Mouse (Mus musculus) kidney, embryonic 15.5 days (tissue): ENCODE data around the gene Fsip1. TPM values are rescaled to one million over a fixed set of nuclear protein-coding genes. Genes with fewer than 3 reads are reported as not detected.
"Not testable (repeated sequence)": the region's sequence is repeated elsewhere in the genome, so short reads cannot be mapped to it uniquely, and the experiment has no call there.

Experiments used
- ATAC-seq: fragments of 200-750 bp; cut with Nextera tagmentation; replicated peaks from 2 replicates; pipeline ENCODE4 v1.8.0; 2017; ENCODE audit warnings: moderate TSS enrichment; ENCODE audit not compliant: low FRiP score
- H3K27ac ChIP-seq: fragments of 300-500 bp; sonication (generic); 2 replicates; pipeline ENCODE4 v1.5.1; 2015; ENCODE audit warnings: mild to moderate bottlenecking, inconsistent platforms
- H3K27me3 ChIP-seq: fragments of 300-500 bp; sonication (generic); 2 replicates; pipeline ENCODE4 v1.6.1; 2015; ENCODE audit warnings: inconsistent platforms
- H3K36me3 ChIP-seq: fragments of 300-500 bp; sonication (generic); 2 replicates; pipeline ENCODE4 v1.6.1; 2015; ENCODE audit warnings: inconsistent platforms
- H3K4me1 ChIP-seq: fragments of 300-500 bp; sonication (generic); 2 replicates; pipeline ENCODE4 v1.6.1; 2015; ENCODE audit warnings: inconsistent platforms
- H3K4me2 ChIP-seq: fragments of 300-500 bp; sonication (generic); 2 replicates; pipeline ENCODE4 v1.6.1; 2015; ENCODE audit warnings: moderate library complexity, mild to moderate bottlenecking, inconsistent platforms
- H3K4me3 ChIP-seq: fragments of 300-500 bp; sonication (generic); replicated peaks from 2 replicates; pipeline ENCODE4 v1.5.1; 2015; ENCODE audit warnings: mild to moderate bottlenecking, inconsistent platforms
- H3K9ac ChIP-seq: fragments of 300-500 bp; sonication (generic); 2 replicates; pipeline ENCODE4 v1.6.1; 2015; ENCODE audit warnings: mild to moderate bottlenecking, inconsistent platforms
- H3K9me3 ChIP-seq: fragments of 300-500 bp; sonication (generic); replicated peaks from 2 replicates; pipeline ENCODE4 v1.6.1; 2016; ENCODE audit warnings: inconsistent platforms
- WGBS: fragments of 180-500 bp; shearing (Covaris S2); methylation state at CpG from one replicate; pipeline ENCODE4 v1.1.7; 2015; ENCODE audit warnings: mixed read lengths; 5-methylcytosine and 5-hydroxymethylcytosine counted together
- polyA plus RNA-seq: library from polyadenylated mRNA; unstranded; fragments of >200 nt; fragmentation: Nextera tagmentation; extraction: Ambion mirVana; gene quantifications from 2 replicates; pipeline ENCODE4 v1.2.1, GENCODE M21; 2015

The Fsip1 gene
- polyA plus RNA-seq, 1 experiment from 2014 or later = 0.93 TPM

DNA sequence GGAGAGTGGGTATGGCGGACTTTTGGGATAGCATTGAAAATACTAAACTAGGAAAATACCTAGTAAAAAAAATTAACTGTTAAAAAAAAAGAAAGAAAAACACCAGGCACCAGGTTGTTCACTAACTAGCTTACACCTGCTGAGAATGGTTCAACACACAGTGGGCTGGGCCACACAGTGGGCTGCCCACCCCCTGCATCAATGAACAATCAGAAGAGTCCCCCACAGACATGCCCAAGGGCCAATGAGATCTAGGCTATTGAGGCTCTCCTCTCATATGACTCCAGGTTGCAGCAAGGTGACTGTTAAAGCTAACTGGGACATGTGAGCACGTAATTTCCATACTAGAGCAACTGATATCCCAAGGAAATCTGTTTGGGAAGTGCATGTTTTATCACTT lies 91.1 kb downstream of the Fsip1 start:
- Histone ChIP-seq H3K27me3 (no peaks in the 10 kb centered on the region), H3K4me3 (no peak overlapping the region), H3K4me2 (no peak overlapping the region), H3K36me3 (no peaks in the 10 kb centered on the region), H3K27ac (no peak overlapping the region), H3K9ac (no peak overlapping the region), H3K4me1 (peaks cover 18% of the 10 kb centered on the region), H3K9me3 (no peaks in the 10 kb centered on the region)
- 0 out of 2 replicates have a peak, but pooled peaks have one; percentile 60 for ATAC-seq
- WGBS = 89% methylated on average over 2 of the region's 2 CpGs

DNA sequence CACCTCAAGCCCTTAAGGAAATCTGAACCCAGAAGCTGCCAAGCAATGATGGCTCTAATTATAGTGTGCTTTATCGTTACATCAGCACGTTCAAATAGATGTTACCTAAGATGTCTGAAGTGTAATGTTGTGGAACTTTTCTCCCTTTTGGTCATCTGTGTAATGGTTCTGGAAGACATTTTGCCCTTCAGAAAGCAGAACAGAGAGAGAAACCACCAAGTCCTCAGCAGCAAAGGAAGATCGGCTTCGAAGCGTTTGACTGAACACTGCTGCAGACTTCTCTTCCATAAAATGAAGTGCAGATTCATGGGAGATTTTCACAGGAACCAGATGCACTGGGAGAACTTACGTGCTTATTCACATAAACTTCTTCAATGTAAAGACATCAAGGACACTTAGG lies 92.6 kb downstream of the Fsip1 start:
- H3K4me1 ChIP-seq = peaks cover 25% of the 10 kb centered on the region
- H3K4me2 ChIP-seq = no peak overlapping the region
- H3K27ac ChIP-seq = no peak overlapping the region
- no peaks in the 10 kb centered on the region for H3K36me3 ChIP-seq
- ATAC-seq = no peak
- WGBS = 50% methylated on average over 6 of the region's 6 CpGs
- no peak overlapping the region for H3K9ac ChIP-seq
- no peaks in the 10 kb centered on the region for H3K27me3 ChIP-seq
- H3K4me3 ChIP-seq = no peak overlapping the region
- no peaks in the 10 kb centered on the region for H3K9me3 ChIP-seq

DNA sequence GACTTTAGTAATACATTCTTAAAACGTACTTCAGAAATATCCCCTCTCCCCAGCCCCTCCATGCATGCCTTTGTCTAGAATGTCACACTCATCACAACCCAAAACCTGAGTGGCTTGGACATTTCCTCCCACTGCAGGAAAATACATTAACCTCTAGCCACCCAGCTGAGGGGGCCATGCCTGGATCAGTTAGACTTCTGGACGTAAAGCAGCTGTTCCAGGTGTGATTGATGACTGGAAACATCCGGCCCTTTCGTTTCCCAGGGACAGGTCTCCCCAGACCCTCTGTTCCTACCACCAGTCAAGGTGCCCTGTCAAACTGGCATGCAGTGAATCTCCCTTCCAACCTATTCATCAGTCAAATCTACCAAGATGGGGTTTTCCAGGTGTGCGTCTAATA lies 94.3 kb downstream of the Fsip1 start:
- H3K27ac ChIP-seq = no peak overlapping the region
- H3K4me3 ChIP-seq = no peak overlapping the region
- H3K36me3 ChIP-seq = no peaks in the 10 kb centered on the region
- H3K4me1 ChIP-seq = peaks cover 25% of the 10 kb centered on the region
- ATAC-seq = no peak
- H3K9me3 ChIP-seq = no peaks in the 10 kb centered on the region
- H3K27me3 ChIP-seq = no peaks in the 10 kb centered on the region
- WGBS = 22% methylated on average over 5 of the region's 5 CpGs
- H3K4me2 ChIP-seq = no peak overlapping the region
- H3K9ac ChIP-seq = no peak overlapping the region

DNA sequence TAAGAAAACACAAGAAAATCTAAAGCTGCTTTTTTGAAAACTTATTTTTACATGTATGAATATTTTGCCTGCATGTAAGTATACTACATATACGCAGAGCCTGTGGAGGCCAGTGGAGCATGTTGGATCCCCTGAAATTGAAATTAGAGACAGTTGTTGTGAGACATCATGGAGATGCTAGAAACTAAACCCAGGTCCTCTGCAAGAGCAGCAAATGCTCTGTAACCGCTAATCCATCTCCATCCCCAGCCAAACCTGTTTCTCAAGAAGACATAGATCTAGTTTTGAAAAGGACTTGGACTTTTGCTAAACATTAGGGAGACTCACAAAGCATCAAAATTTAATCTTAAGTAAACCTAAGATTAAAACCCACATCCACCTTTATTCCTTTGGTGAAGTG lies 95.8 kb downstream of the Fsip1 start:
- no peak for ATAC-seq
- 79% methylated on average over 2 of the region's 2 CpGs for WGBS
- peaks cover 23% of the 10 kb centered on the region for H3K4me1 ChIP-seq
- no peaks in the 10 kb centered on the region for H3K27me3 ChIP-seq
- H3K9me3 ChIP-seq = no peaks in the 10 kb centered on the region
- H3K4me2 ChIP-seq = no peak overlapping the region
- peak overlapping the region; percentile 46 for H3K27ac ChIP-seq
- H3K9ac ChIP-seq = no peak overlapping the region
- H3K4me3 ChIP-seq = no peak overlapping the region
- H3K36me3 ChIP-seq = no peaks in the 10 kb centered on the region

DNA sequence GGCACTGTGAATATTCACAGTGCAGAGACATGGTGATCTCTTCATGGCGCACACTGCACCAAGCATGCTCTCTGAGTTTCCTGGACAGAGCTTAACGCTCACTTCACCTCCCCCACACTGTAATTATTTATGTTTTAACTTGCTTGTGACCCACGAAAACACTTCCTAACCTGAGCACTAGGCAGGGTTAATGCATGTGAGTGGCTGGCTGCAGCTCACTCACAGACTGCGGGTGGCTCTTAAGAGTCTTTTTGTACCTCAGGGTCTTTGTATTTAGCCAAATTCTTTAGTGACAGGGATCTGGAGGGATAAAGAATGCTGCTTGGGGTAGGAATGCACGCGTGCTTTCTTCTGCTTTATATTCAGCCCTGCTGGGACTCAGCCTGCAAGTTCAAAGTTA lies 96.2 kb downstream of the Fsip1 start:
- H3K27me3 ChIP-seq = no peaks in the 10 kb centered on the region
- peak; percentile 66 for ATAC-seq
- H3K9ac ChIP-seq = no peak overlapping the region
- H3K4me2 ChIP-seq = no peak overlapping the region
- peak overlapping the region; percentile 46 for H3K27ac ChIP-seq
- WGBS = 16% methylated on average over 6 of the region's 6 CpGs
- H3K36me3 ChIP-seq = no peaks in the 10 kb centered on the region
- no peaks in the 10 kb centered on the region for H3K9me3 ChIP-seq
- H3K4me1 ChIP-seq = peaks cover 19% of the 10 kb centered on the region
- H3K4me3 ChIP-seq = no peak overlapping the region

DNA sequence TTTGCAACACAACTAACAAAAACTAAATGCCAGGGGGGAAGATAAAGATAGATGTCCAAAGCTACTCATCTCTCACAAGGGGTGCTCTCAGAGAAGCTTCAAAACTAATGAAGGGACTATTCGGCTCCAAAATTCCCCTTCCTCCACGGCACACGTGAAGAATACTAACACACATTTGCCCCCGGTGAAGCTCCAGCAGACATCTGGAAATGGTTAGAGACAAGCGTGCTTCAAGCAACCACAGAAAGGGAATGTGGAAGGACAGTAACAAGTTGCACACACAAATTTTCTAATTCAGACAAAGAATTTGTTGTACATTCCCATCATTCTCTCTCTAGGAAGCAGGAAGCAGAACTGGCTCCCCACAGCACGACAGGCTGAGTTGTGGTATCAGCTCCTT lies 97.6 kb downstream of the Fsip1 start:
- no peak for ATAC-seq
- H3K4me2 ChIP-seq = no peak overlapping the region
- H3K9me3 ChIP-seq = no peaks in the 10 kb centered on the region
- H3K27ac ChIP-seq = no peak overlapping the region
- no peak overlapping the region for H3K4me3 ChIP-seq
- WGBS = 69% methylated on average over 6 of the region's 6 CpGs
- H3K4me1 ChIP-seq = peaks cover 19% of the 10 kb centered on the region
- no peak overlapping the region for H3K9ac ChIP-seq
- H3K36me3 ChIP-seq = no peaks in the 10 kb centered on the region
- H3K27me3 ChIP-seq = no peaks in the 10 kb centered on the region

DNA sequence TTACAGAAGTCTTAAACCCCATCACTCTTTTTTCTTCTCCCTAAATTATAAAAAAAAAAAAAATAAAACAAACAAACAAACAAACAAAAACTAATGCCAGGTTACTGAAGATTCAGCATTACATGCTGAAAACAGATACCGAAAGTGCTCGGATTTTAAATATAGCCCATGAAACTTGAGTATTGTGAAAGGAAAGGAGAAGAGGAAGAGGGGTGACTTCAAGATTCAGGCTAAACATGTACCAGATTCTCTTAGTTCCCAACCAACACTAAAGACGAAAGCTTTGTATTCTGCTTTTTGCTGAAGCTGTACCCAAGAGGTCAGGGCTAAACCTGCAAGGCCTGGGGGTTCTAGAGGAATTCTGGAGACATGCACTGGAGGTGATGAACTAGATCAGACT lies 98.7 kb downstream of the Fsip1 start:
- 79% methylated on average over 3 of the region's 3 CpGs for WGBS
- no peak for ATAC-seq
- H3K27me3 ChIP-seq = no peaks in the 10 kb centered on the region
- H3K4me3 ChIP-seq = no peak overlapping the region
- H3K27ac ChIP-seq = 0 out of 2 replicates have a peak overlapping the region, but pooled peaks have one; percentile 18
- no peaks in the 10 kb centered on the region for H3K9me3 ChIP-seq
- no peak overlapping the region for H3K4me2 ChIP-seq
- H3K4me1 ChIP-seq = peaks cover 19% of the 10 kb centered on the region
- H3K36me3 ChIP-seq = no peaks in the 10 kb centered on the region
- H3K9ac ChIP-seq = no peak overlapping the region

DNA sequence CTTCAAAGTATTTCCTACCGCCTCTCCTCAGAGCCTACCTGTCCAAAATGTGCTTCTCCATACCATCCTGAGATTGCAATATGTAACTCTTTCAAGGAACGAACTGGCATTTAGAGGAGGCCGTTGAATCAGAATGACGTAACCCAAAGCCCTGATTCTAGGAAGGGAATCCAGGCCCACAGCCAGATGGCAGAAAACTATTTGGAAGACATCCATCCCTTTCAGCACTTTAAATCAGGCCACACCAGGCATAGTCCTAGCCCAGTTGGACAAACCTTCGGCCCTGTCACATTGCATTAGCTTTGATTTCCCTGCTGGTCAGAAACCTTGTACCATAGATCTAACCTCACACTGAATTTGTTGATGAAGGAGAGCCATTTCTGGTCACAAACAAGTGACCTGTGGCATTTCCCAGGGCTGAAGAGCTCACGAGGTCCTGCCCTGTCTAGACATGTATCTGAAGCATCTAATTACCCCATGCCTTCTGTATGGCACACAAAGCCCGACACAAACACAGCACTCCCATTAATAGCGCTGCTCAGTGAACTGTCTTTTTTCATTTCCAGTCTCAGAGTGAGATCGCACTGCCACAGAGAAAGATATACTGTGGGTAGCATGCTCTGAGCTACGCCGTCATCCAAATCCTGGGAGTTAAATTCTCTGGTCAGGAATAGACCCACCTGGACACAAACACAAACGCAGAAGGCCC lies 106.8 kb downstream of the Fsip1 start:
- Histone ChIP-seq H3K27me3 (no peaks in the 10 kb centered on the region), H3K36me3 (no peaks in the 10 kb centered on the region), H3K4me3 (no peak overlapping the region), H3K4me1 (peaks cover 2% of the 10 kb centered on the region; the same call in 1 of the 2 replicates), H3K9me3 (no peaks in the 10 kb centered on the region), H3K27ac (no peak overlapping the region), H3K4me2 (no peak overlapping the region), H3K9ac (no peak overlapping the region)
- 65% methylated on average over 12 of the region's 12 CpGs for WGBS
- no peak for ATAC-seq

DNA sequence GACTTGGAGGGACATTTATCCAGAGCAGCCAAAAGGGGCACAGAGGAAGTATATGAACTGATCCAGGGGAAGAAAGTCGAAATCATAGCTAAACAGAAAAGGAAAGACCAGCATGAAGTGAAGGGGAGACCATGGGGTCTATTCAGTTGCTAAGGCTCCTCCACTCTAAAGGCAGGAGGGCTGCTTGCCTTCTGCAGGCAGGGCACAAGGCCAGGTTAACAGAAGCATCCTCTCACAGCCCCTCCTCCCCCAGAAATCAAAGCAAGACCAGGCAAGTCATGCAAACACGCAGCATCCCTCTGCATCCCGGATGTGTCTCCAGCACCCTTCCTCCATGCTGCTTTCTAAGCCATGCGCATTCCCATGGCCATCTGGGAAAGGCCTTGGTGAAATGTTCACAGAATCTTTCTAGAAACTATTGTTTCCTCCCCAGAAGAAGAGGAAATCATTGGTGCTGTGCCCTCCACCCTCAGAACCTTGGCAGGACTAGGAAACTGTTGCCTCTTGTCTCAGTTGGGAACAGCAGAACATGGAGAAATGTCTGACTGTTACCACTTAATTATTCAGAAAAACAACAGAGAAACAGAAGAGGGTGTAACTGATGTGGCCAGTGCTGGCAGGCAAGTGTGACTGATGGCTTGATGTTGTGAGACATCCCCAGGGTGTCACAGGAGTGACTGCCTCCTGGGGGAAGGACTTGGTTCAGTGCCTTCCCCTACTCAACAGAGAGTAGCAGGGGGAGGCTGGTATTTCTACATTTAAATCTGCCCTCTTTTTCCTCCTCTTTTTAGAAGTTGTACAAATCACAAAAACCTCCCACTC lies 108.2 kb downstream of the Fsip1 start:
- ATAC-seq = no peak
- whole genome bisulfite sequencing = 67% methylated on average over 4 of the region's 4 CpGs
- Histone ChIP-seq H3K27ac (no peak overlapping the region), H3K4me2 (no peak overlapping the region), H3K4me1 (peaks cover 6% of the 10 kb centered on the region; the same call in 1 of the 2 replicates), H3K9me3 (no peaks in the 10 kb centered on the region), H3K9ac (no peak overlapping the region), H3K36me3 (no peaks in the 10 kb centered on the region), H3K4me3 (no peak overlapping the region), H3K27me3 (no peaks in the 10 kb centered on the region)

DNA sequence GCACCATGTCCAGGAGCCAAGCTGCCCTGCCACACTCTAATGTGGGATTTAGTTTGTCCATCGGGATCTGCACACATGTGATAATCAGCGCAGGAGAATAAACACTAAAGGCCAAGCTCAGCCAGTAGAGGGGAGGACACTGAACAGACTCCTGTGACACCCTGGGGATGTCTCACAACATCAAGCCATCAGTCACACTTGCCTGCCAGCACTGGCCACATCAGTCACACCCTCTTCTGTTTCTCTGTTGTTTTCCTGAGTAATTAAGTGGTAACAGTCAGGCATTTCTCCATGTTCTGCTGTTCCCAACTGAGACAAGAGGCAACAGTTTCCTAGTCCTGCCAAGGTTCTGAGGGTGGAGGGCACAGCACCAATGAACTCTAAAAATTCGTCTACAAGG lies 109.0 kb downstream of the Fsip1 start:
- H3K9ac ChIP-seq, H3K9me3 ChIP-seq, ATAC-seq, H3K27ac ChIP-seq, H3K4me2 ChIP-seq, H3K4me1 ChIP-seq, H3K36me3 ChIP-seq, H3K27me3 ChIP-seq, H3K4me3 ChIP-seq: not testable (repeated sequence)
- 37% methylated on average over 3 of the region's 3 CpGs for WGBS

DNA sequence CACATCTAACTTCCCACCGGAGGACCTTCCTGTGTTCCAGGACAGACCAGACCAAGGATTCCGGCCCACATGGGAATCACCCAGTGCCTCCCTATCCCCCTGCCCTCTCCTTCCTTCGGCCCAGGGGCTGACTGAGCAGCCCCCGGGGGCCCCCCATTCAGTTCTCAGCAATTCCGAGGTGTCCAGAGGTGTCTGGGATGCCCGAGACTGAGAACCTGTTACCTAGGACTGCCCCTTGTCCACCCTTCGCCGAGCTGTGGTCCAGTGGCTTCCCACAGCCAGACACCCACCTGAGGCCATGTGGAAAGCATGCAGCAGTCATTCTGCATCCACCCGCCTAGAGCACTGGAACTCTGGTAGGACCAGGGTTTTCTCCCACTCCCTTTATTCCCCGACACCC lies 115.1 kb downstream of the Fsip1 start:
- H3K4me1 ChIP-seq = peaks cover 6% of the 10 kb centered on the region; the same call in 1 of the 2 replicates
- no peaks in the 10 kb centered on the region for H3K36me3 ChIP-seq
- H3K9ac ChIP-seq = no peak overlapping the region
- H3K27me3 ChIP-seq = no peaks in the 10 kb centered on the region
- ATAC-seq = no peak
- whole genome bisulfite sequencing = 87% methylated on average over 10 of the region's 10 CpGs
- no peak overlapping the region for H3K4me3 ChIP-seq
- no peaks in the 10 kb centered on the region for H3K9me3 ChIP-seq
- H3K27ac ChIP-seq = no peak overlapping the region
- H3K4me2 ChIP-seq = no peak overlapping the region

DNA sequence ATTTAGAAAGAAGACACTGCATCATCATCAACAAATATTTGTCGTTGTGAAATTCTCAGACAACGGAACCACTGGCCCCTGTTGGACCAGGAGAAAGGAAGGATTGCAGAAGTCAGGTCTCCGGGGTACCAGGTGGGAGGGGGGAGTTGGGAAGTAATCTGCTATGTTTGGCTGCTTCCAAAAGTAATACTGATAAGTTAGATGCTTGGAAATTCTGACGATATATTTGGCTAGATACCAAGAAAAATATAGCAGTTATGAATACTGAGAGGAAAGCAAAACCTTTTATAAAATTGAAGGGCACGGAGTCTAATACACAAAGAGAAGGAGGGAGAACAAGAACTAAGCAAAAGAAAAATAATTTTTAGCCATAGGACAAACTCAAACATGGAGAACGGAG lies 117.5 kb downstream of the Fsip1 start:
- Histone ChIP-seq H3K4me2 (no peak overlapping the region), H3K9ac (no peak overlapping the region), H3K4me1 (no peaks in the 10 kb centered on the region), H3K27ac (no peak overlapping the region), H3K9me3 (no peaks in the 10 kb centered on the region), H3K4me3 (no peak overlapping the region), H3K27me3 (no peaks in the 10 kb centered on the region), H3K36me3 (no peaks in the 10 kb centered on the region)
- 70% methylated on average over 6 of the region's 6 CpGs for WGBS
- ATAC-seq = no peak
